Mouse (Mus musculus): Measurements from ENCODE around the gene Psme1. TPM values are rescaled to one million over a fixed set of nuclear protein-coding genes. Genes with fewer than 3 reads are reported as not detected.
A peak's percentile ranks its signal among the peaks of the same experiment; 100 is the strongest.

Gene Psme1
- polyA plus RNA-seq, 1 experiment: 188 TPM

DNA sequence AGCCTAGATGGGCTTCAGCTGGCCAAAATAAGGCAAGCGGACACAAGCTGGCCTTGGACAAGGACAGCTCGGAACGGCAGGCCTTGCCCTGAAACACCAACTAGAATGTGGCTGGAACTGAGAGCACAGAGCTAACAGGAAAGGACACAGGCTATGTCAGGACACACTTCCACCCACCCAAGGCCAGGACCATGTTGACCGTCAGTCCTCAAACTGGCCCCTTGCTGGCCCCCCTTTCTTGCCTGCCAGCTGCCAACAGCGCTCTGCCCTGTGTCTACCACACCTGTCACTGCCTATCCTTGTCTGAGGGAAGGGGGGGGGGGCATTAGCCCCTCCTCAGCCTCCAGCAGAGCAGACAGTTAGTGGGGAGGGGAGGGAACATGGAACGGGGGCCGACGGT lies 2.6 kb upstream of the Psme1 start, which contains the start of gene Fitm1:
Gene Fitm1, plus strand, starts transcription at position 316 of the 400 bp plus-strand sequence.
- Histone ChIP-seq H3K9me3 (replicated peaks; ENCODE audit: control insufficient read depth, insufficient read depth, low read length, poor library complexity, severe bottlenecking) (no peaks in the 10 kb centered on the region), H3K27ac (ENCODE audit: insufficient read depth, low read length) (no peak within 1 kb of the TSS), H3K27me3 (ENCODE audit: control insufficient read depth, insufficient read depth, low read length, poor library complexity, severe bottlenecking) (no peaks in the 10 kb centered on the region), H3K4me3 (ENCODE audit: low read depth, low read length) (peak within 1 kb of the TSS; percentile 35), H3K4me1 (ENCODE audit: control insufficient read depth, insufficient read depth, low read length) (peaks cover 11% of the 10 kb centered on the region), H3K9ac (ENCODE audit: low read depth, poor library complexity, severe bottlenecking) (peak within 1 kb of the TSS; percentile 46), H3K36me3 (ENCODE audit: control insufficient read depth, insufficient read depth, low read length, poor library complexity, severe bottlenecking) (no peaks in the 10 kb centered on the region; the same call in 1 of the 2 replicates)
- TF ChIP-seq EP300 (IDR thresholded peaks at IDR 0.05; ENCODE audit: insufficient read depth, low read depth, low read length) (no peak), CTCF (IDR thresholded peaks at IDR 0.05; ENCODE audit: low read depth, low read length) (no peak), POLR2A (IDR thresholded peaks at IDR 0.05; ENCODE audit: insufficient read depth, low read length) (no peak)

DNA sequence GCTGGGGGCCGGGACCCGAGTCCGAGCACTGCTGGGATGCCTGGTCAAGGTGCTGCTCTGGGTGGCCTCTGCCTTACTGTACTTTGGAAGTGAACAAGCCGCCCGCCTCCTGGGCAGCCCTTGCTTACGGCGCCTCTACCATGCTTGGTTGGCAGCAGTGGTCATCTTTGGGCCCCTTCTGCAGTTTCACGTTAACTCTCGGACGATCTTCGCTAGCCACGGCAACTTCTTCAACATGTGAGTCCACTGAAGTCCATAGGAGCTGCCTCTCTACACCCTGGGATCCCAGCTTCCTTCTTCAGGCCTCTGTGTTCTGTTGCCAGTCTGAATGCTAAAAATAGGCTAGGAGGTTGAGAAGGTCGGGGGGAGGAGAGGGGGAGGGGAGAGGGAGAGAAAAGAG lies 2.2 kb upstream of the Psme1 start:
- H3K9ac ChIP-seq (ENCODE audit: low read depth, poor library complexity, severe bottlenecking): peak overlapping the region; percentile 46
- H3K36me3 ChIP-seq (ENCODE audit: control insufficient read depth, insufficient read depth, low read length, poor library complexity, severe bottlenecking): peaks cover 2% of the 10 kb centered on the region
- no peak overlapping the region for H3K27ac ChIP-seq (ENCODE audit: insufficient read depth, low read length)
- H3K4me1 ChIP-seq (ENCODE audit: control insufficient read depth, insufficient read depth, low read length): peaks cover 11% of the 10 kb centered on the region
- H3K4me3 ChIP-seq (ENCODE audit: low read depth, low read length): 0 out of 2 replicates have a peak overlapping the region, but pooled peaks have one; percentile 1
- H3K9me3 ChIP-seq (replicated peaks; ENCODE audit: control insufficient read depth, insufficient read depth, low read length, poor library complexity, severe bottlenecking): no peaks in the 10 kb centered on the region
- no peaks in the 10 kb centered on the region for H3K27me3 ChIP-seq (ENCODE audit: control insufficient read depth, insufficient read depth, low read length, poor library complexity, severe bottlenecking)
- TF ChIP-seq CTCF (IDR thresholded peaks at IDR 0.05; ENCODE audit: low read depth, low read length): no peak

DNA sequence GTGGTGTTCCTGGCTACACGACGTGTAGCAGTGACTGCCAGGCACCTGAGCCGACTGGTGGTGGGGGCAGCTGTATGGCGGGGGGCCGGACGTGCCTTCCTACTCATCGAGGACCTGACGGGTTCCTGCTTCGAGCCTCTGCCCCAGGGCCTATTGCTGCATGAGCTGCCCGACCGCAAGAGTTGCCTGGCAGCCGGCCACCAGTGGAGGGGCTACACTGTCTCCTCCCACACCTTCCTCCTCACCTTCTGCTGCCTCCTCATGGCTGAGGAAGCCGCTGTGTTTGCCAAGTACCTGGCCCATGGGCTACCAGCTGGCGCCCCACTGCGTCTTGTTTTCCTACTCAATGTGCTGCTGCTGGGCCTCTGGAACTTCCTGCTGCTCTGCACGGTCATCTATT lies 1.5 kb upstream of the Psme1 start:
- no peaks in the 10 kb centered on the region for H3K27me3 ChIP-seq (ENCODE audit: control insufficient read depth, insufficient read depth, low read length, poor library complexity, severe bottlenecking)
- no peak overlapping the region for H3K27ac ChIP-seq (ENCODE audit: insufficient read depth, low read length)
- peak overlapping the region; percentile 35 for H3K4me3 ChIP-seq (ENCODE audit: low read depth, low read length)
- H3K9me3 ChIP-seq (replicated peaks; ENCODE audit: control insufficient read depth, insufficient read depth, low read length, poor library complexity, severe bottlenecking): no peaks in the 10 kb centered on the region
- peak overlapping the region; percentile 46 for H3K9ac ChIP-seq (ENCODE audit: low read depth, poor library complexity, severe bottlenecking)
- no peak for TF ChIP-seq CTCF (IDR thresholded peaks at IDR 0.05; ENCODE audit: low read depth, low read length)
- no peak for TF ChIP-seq POLR2A (IDR thresholded peaks at IDR 0.05; ENCODE audit: insufficient read depth, low read length)
- TF ChIP-seq EP300 (IDR thresholded peaks at IDR 0.05; ENCODE audit: insufficient read depth, low read depth, low read length): no peak
- peaks cover 8% of the 10 kb centered on the region for H3K36me3 ChIP-seq (ENCODE audit: control insufficient read depth, insufficient read depth, low read length, poor library complexity, severe bottlenecking)
- H3K4me1 ChIP-seq (ENCODE audit: control insufficient read depth, insufficient read depth, low read length): peaks cover 11% of the 10 kb centered on the region

DNA sequence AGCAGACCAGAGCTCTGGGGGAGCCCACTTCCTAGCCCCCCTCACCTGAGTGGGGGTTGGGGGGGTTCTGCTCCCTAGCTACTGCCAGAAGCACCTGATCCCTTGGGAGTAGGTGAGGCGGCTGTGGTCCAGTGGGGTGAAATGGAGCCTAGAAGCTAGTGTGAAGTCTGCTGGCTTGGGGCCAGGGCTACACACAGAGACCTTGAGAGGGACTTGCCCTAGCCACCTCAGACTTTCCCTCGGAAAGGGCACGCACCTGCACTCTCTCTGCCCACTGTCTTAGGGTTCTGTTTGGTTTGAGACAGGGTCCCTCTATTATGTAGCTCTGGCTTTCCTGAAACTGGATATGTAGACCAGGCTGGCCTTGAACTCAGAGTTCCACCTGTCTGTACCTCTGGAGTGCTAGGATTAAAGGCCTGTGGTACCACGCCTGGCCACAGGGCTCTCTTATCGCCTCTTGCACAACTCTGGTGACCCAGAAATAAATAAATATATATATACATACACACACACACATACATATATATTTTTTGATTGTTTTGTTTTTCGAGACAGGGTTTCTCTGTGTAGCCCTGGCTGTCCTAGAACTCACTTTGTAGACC lies 846 bp downstream of the Psme1 start:
- Histone ChIP-seq H3K27me3 (ENCODE audit: control insufficient read depth, insufficient read depth, low read length, poor library complexity, severe bottlenecking) (no peaks in the 10 kb centered on the region), H3K9me3 (replicated peaks; ENCODE audit: control insufficient read depth, insufficient read depth, low read length, poor library complexity, severe bottlenecking) (no peaks in the 10 kb centered on the region), H3K4me3 (ENCODE audit: low read depth, low read length) (peak overlapping the region; percentile 82), H3K4me1 (ENCODE audit: control insufficient read depth, insufficient read depth, low read length) (peaks cover 11% of the 10 kb centered on the region), H3K27ac (ENCODE audit: insufficient read depth, low read length) (no peak overlapping the region), H3K36me3 (ENCODE audit: control insufficient read depth, insufficient read depth, low read length, poor library complexity, severe bottlenecking) (peaks cover 9% of the 10 kb centered on the region), H3K9ac (ENCODE audit: low read depth, poor library complexity, severe bottlenecking) (peak overlapping the region; percentile 68)
- TF ChIP-seq POLR2A (IDR thresholded peaks at IDR 0.05; ENCODE audit: insufficient read depth, low read length): no peak
- no peak for TF ChIP-seq EP300 (IDR thresholded peaks at IDR 0.05; ENCODE audit: insufficient read depth, low read depth, low read length)
- no peak for TF ChIP-seq CTCF (IDR thresholded peaks at IDR 0.05; ENCODE audit: low read depth, low read length)

DNA sequence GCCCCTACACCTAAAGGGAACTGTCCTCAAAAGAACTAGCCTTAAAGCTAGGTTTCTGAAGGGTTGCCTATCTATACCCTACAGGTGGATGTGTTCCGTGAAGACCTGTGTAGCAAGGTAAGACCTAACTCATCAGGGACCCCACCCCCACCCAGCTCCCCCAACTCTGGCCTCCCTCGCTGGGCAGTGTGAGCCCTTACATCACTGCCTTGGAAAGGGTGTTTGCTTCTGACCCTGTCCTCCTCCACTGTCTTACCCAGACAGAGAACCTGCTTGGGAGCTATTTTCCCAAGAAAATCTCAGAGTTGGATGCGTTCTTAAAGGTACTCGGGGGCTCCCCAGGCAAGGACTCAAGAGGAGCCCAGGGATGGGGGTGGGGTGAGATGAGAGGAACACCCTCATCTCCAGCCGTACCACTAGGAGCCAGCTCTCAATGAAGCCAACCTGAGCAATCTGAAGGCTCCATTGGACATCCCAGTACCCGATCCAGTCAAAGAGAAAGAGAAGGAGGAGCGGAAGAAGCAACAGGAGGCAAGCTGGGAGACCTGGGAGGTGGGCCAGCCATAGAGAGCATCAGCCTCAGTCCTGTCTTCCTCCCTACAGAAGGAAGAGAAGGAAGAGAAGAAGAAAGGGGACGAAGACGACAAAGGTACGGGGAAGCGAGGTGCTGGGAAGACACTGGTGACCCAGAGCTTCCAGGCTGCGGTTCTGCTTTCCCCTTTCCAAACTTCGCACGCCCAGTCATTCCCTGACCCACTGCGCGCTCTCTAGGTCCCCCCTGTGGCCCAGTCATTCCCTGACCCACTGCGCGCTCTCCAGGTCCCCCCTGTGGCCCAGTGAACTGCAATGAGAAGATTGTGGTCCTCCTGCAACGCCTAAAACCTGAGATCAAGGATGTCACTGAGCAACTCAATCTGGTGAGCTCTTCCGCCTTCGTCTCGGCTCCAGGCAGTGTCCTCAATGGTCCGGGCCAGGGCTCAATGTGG lies 1.9 kb downstream of the Psme1 start:
- no peak overlapping the region for H3K4me3 ChIP-seq (ENCODE audit: low read depth, low read length)
- no peak overlapping the region for H3K9ac ChIP-seq (ENCODE audit: low read depth, poor library complexity, severe bottlenecking)
- H3K27ac ChIP-seq (ENCODE audit: insufficient read depth, low read length): no peak overlapping the region
- H3K4me1 ChIP-seq (ENCODE audit: control insufficient read depth, insufficient read depth, low read length): peaks cover 11% of the 10 kb centered on the region
- H3K36me3 ChIP-seq (ENCODE audit: control insufficient read depth, insufficient read depth, low read length, poor library complexity, severe bottlenecking): peaks cover 9% of the 10 kb centered on the region
- H3K27me3 ChIP-seq (ENCODE audit: control insufficient read depth, insufficient read depth, low read length, poor library complexity, severe bottlenecking): no peaks in the 10 kb centered on the region
- H3K9me3 ChIP-seq (replicated peaks; ENCODE audit: control insufficient read depth, insufficient read depth, low read length, poor library complexity, severe bottlenecking): no peaks in the 10 kb centered on the region
- TF ChIP-seq CTCF (IDR thresholded peaks at IDR 0.05; ENCODE audit: low read depth, low read length) (peak; percentile 64), POLR2A (IDR thresholded peaks at IDR 0.05; ENCODE audit: insufficient read depth, low read length) (no peak)

DNA sequence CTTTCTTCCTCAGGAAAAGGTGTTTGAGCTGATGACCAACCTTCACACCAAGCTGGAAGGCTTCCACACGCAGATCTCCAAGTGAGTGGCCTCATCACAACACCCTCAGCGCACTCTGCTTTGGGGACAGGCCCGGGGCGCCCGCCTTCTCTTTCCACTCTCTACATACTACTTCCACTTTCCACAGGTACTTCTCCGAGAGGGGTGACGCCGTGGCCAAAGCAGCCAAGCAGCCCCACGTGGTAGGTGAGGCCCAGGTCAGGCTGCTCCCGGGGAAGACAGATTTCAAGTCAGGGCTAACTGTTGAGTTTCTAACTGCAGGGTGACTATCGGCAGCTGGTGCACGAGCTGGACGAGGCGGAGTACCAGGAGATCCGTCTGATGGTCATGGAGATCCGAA lies 2.8 kb downstream of the Psme1 start:
- H3K27ac ChIP-seq (ENCODE audit: insufficient read depth, low read length): no peak overlapping the region
- no peak for TF ChIP-seq POLR2A (IDR thresholded peaks at IDR 0.05; ENCODE audit: insufficient read depth, low read length)
- no peak overlapping the region for H3K9ac ChIP-seq (ENCODE audit: low read depth, poor library complexity, severe bottlenecking)
- no peaks in the 10 kb centered on the region for H3K27me3 ChIP-seq (ENCODE audit: control insufficient read depth, insufficient read depth, low read length, poor library complexity, severe bottlenecking)
- peaks cover 9% of the 10 kb centered on the region for H3K36me3 ChIP-seq (ENCODE audit: control insufficient read depth, insufficient read depth, low read length, poor library complexity, severe bottlenecking)
- peaks cover 8% of the 10 kb centered on the region for H3K4me1 ChIP-seq (ENCODE audit: control insufficient read depth, insufficient read depth, low read length)
- H3K4me3 ChIP-seq (ENCODE audit: low read depth, low read length): no peak overlapping the region
- H3K9me3 ChIP-seq (replicated peaks; ENCODE audit: control insufficient read depth, insufficient read depth, low read length, poor library complexity, severe bottlenecking): no peaks in the 10 kb centered on the region
